Mouse (Mus musculus): ENCODE measurements around the gene Lag3.

GRCm38 (mm10) chr6:124856916-124857839 lies 54.3 kb downstream of the Lag3 start, which contains the start of gene P3h3:
- TF ChIP-seq POLR2A (IDR thresholded peaks at IDR 0.05; ENCODE audit: low read depth, low read length) (no peak), CTCF (IDR thresholded peaks at IDR 0.05; ENCODE audit: extremely low read depth, insufficient read depth, insufficient read length, insufficient replicate concordance) (peak; percentile 55; the same call in 1 of the 2 replicates)
